Mouse (Mus musculus) liver, embryonic 14.5 days (tissue): Measurements from ENCODE around the gene Usp2. TPM values are rescaled to one million over a fixed set of nuclear protein-coding genes. Genes with fewer than 3 reads are reported as not detected.

Experiments used
- ATAC-seq: fragments of 200-750 bp; cut with Nextera tagmentation; 2 replicates; pipeline ENCODE4 v1.8.0; 2017; ENCODE audit warnings: moderate number of reproducible peaks, mild to moderate bottlenecking, moderate library complexity; ENCODE audit not compliant: insufficient read depth
- DNase-seq, 3 experiments: peaks; one replicate each; pipeline ENCODE4 v3.0.0-alpha.2; 2012 to 2013; ENCODE audit warnings: low read depth in 3 of 3, low spot score in 3 of 3
- H3K27ac ChIP-seq: fragments of 300-500 bp; sonication (generic); 2 replicates; pipeline ENCODE4 v1.5.1; 2014; ENCODE audit warnings: moderate library complexity, mild to moderate bottlenecking, control low read depth, inconsistent platforms
- H3K27me3 ChIP-seq: fragments of 300-500 bp; sonication (generic); 2 replicates; pipeline ENCODE4 v1.6.1; 2014; ENCODE audit warnings: mild to moderate bottlenecking, low read length, moderate library complexity; ENCODE audit not compliant: control insufficient read depth, insufficient read depth
- H3K36me3 ChIP-seq: fragments of 300-500 bp; sonication (generic); replicated peaks from 2 replicates; pipeline ENCODE4 v1.6.1; 2014; ENCODE audit warnings: low read depth; ENCODE audit not compliant: control insufficient read depth, insufficient read depth
- H3K4me1 ChIP-seq, 2 experiments: fragments of 200-500 bp in 1 of 2; fragments of 300-500 bp in 1 of 2; sonication (generic) in 1 of 2; replicated peaks; 2 replicates each; pipeline ENCODE4 v1.6.1; 2012 to 2014; ENCODE audit warnings: antibody characterized with exemption in 1 of 2, inconsistent platforms in 1 of 2, low read length in 1 of 2; ENCODE audit not compliant: control insufficient read depth in 2 of 2, insufficient read depth in 2 of 2
- H3K4me2 ChIP-seq: fragments of 300-500 bp; sonication (generic); 2 replicates; pipeline ENCODE4 v1.6.1; 2014; ENCODE audit warnings: low read depth, mild to moderate bottlenecking, control low read depth, moderate library complexity
- H3K4me3 ChIP-seq, 2 experiments: fragments of 200-500 bp in 1 of 2; fragments of 300-500 bp in 1 of 2; sonication (generic) in 1 of 2; 2 replicates each; pipeline ENCODE4 v1.5.1; 2012 to 2014; ENCODE audit warnings: low read depth in 2 of 2, low read length in 2 of 2, mild to moderate bottlenecking in 2 of 2, control low read depth in 1 of 2, inconsistent platforms in 1 of 2, moderate library complexity in 1 of 2; ENCODE audit not compliant: insufficient read depth in 1 of 2
- H3K9ac ChIP-seq: fragments of 300-500 bp; sonication (generic); replicated peaks from 2 replicates; pipeline ENCODE4 v1.6.1; 2014; ENCODE audit warnings: mild to moderate bottlenecking, control low read depth, moderate library complexity
- H3K9me3 ChIP-seq: fragments of 300-500 bp; sonication (generic); 2 replicates; pipeline ENCODE4 v1.6.1; 2016; ENCODE audit warnings: low read length, mixed read lengths; ENCODE audit not compliant: control insufficient read depth
- CTCF ChIP-seq: IDR thresholded peaks from 2 replicates; pipeline ENCODE4 v1.5.1; 2016; ENCODE audit warnings: antibody characterized with exemption, low read depth, control low read depth
- EP300 ChIP-seq: IDR thresholded peaks from 2 replicates; pipeline ENCODE4 v1.6.1; 2016; ENCODE audit warnings: antibody characterized with exemption, low read depth
- WGBS: fragments of 180-500 bp; shearing (Covaris S2); extraction: QIAGEN DNeasy Blood & Tissue Kit; methylation state at CpG from one replicate; pipeline ENCODE4 v1.1.7; 2014; ENCODE audit not compliant: insufficient replicate concordance; 5-methylcytosine and 5-hydroxymethylcytosine counted together
- polyA plus RNA-seq, 2 experiments: library from polyadenylated mRNA; depleted of rRNA in 1 of 2; stranded (reverse) in 1 of 2; unstranded in 1 of 2; fragments of >200 nt; fragmentation: Nextera tagmentation in 1 of 2; extraction: Ambion mirVana in 1 of 2; gene quantifications; 2 replicates each; pipeline versions ENCODE4 v1.2.1 to v1.2.3; 2012 to 2014

The Usp2 gene
- polyA plus RNA-seq, 2 experiments = 0.27 to 1.6 TPM

GRCm38 (mm10) chr9:44042836-44043707, 23.7 kb upstream of the Usp2 start, which contains the start of gene Thy1:
Gene Thy1 (plus strand): TSS chr9:44043384.
- no peak for DNase-seq
- 4% methylated on average over 30 of the region's 30 CpGs for WGBS
- Histone ChIP-seq H3K27ac (no peak within 1 kb of the TSS), H3K9ac (no peak within 1 kb of the TSS), H3K27me3 (peaks cover 27% of the 10 kb centered on the region), H3K9me3 (no peaks in the 10 kb centered on the region), H3K4me3 (no peak within 1 kb of the TSS), H3K4me1 (no peaks in the 10 kb centered on the region), H3K4me2 (no peak within 1 kb of the TSS; the same call in 1 of the 2 replicates), H3K36me3 (no peaks in the 10 kb centered on the region)
- no peak for ATAC-seq
- TF ChIP-seq EP300 (no peak), CTCF (no peak)

- DNase-seq (no peak), ATAC-seq (no peak)
- peaks cover 27% of the 10 kb centered on the region for H3K27me3 ChIP-seq
- no peak overlapping the region for H3K9ac ChIP-seq
- no peak for TF ChIP-seq CTCF
- no peak for TF ChIP-seq EP300
- no peak overlapping the region for H3K27ac ChIP-seq
- no peaks in the 10 kb centered on the region for H3K4me1 ChIP-seq
- no peak overlapping the region; the same call in 1 of the 2 replicates for H3K4me2 ChIP-seq
- no peaks in the 10 kb centered on the region for H3K9me3 ChIP-seq
- WGBS = 3% methylated on average over 22 of the region's 23 CpGs
- no peak overlapping the region for H3K4me3 ChIP-seq
- no peaks in the 10 kb centered on the region for H3K36me3 ChIP-seq
Measured at GRCm38 (mm10) chr9:44043708-44044425, 23.0 kb upstream of the Usp2 start.

GRCm38 (mm10) chr9:44044426-44045157, 22.2 kb upstream of the Usp2 start:
- TF ChIP-seq CTCF (no peak), EP300 (no peak)
- Histone ChIP-seq H3K27ac (no peak overlapping the region), H3K4me3 (no peak overlapping the region), H3K9ac (no peak overlapping the region), H3K36me3 (no peaks in the 10 kb centered on the region), H3K9me3 (no peaks in the 10 kb centered on the region), H3K27me3 (peaks cover 27% of the 10 kb centered on the region), H3K4me2 (no peak overlapping the region), H3K4me1 (no peaks in the 10 kb centered on the region)
- ATAC-seq = no peak
- WGBS = 40% methylated on average over 14 of the region's 14 CpGs
- no peak for DNase-seq

- no peak for ATAC-seq
Measured at GRCm38 (mm10) chr9:44045158-44045883, 21.5 kb upstream of the Usp2 start.

More at GRCm38 (mm10) chr9:44045158-44045883, 21.5 kb upstream of the Usp2 start:
- no peak for DNase-seq
- Histone ChIP-seq H3K27me3 (peaks cover 27% of the 10 kb centered on the region), H3K4me1 (no peaks in the 10 kb centered on the region), H3K36me3 (no peaks in the 10 kb centered on the region), H3K4me2 (no peak overlapping the region), H3K9me3 (no peaks in the 10 kb centered on the region), H3K9ac (no peak overlapping the region), H3K4me3 (no peak overlapping the region), H3K27ac (no peak overlapping the region)
- 43% methylated on average over 3 of the region's 3 CpGs for WGBS
- no peak for TF ChIP-seq EP300
- TF ChIP-seq CTCF = no peak
